Mouse (Mus musculus) heart, embryonic 16.5 days (tissue): ENCODE measurements around the gene Fbln5. TPM values are rescaled to one million over a fixed set of nuclear protein-coding genes. Genes with fewer than 3 reads are reported as not detected.

Source experiments
- ATAC-seq: fragments of 200-750 bp; cut with Nextera tagmentation; replicated peaks from 2 replicates; pipeline ENCODE4 v1.8.0; 2017; ENCODE audit warnings: moderate number of reproducible peaks; ENCODE audit not compliant: insufficient read depth, low FRiP score; ENCODE audit errors: extremely low read depth
- H3K27ac ChIP-seq: fragments of 300-500 bp; sonication (generic); 2 replicates; pipeline ENCODE4 v1.5.1; 2014; ENCODE audit warnings: mild to moderate bottlenecking, low read length, control low read depth, moderate library complexity
- H3K27me3 ChIP-seq: fragments of 300-500 bp; sonication (generic); 2 replicates; pipeline ENCODE4 v1.6.1; 2014; ENCODE audit warnings: low read length, mixed read lengths; ENCODE audit not compliant: control insufficient read depth, insufficient read depth
- H3K36me3 ChIP-seq: fragments of 300-500 bp; sonication (generic); 2 replicates; pipeline ENCODE4 v1.6.1; 2014; ENCODE audit not compliant: control insufficient read depth, insufficient read depth
- H3K4me1 ChIP-seq: fragments of 300-500 bp; sonication (generic); 2 replicates; pipeline ENCODE4 v1.6.1; 2014; ENCODE audit warnings: low read length, mixed read lengths; ENCODE audit not compliant: control insufficient read depth, insufficient read depth
- H3K4me2 ChIP-seq: fragments of 300-500 bp; sonication (generic); 2 replicates; pipeline ENCODE4 v1.6.1; 2014; ENCODE audit warnings: low read depth, mild to moderate bottlenecking, control low read depth, low read length
- H3K4me3 ChIP-seq: fragments of 300-500 bp; sonication (generic); 2 replicates; pipeline ENCODE4 v1.5.1; 2014; ENCODE audit warnings: mild to moderate bottlenecking, control low read depth, low read length
- H3K9ac ChIP-seq: fragments of 300-500 bp; sonication (generic); 2 replicates; pipeline ENCODE4 v1.6.1; 2014; ENCODE audit warnings: low read length, control low read depth
- H3K9me3 ChIP-seq: fragments of 300-500 bp; sonication (generic); replicated peaks from 2 replicates; pipeline ENCODE4 v1.6.1; 2016; ENCODE audit warnings: low read length; ENCODE audit not compliant: control insufficient read depth
- WGBS: fragments of 180-500 bp; shearing (Covaris S2); extraction: QIAGEN DNeasy Blood & Tissue Kit; methylation state at CpG from one replicate; pipeline ENCODE4 v1.1.7; 2014; 5-methylcytosine and 5-hydroxymethylcytosine counted together
- polyA plus RNA-seq: library from polyadenylated mRNA; unstranded; fragments of >200 nt; fragmentation: Nextera tagmentation; extraction: Ambion mirVana; gene quantifications from 2 replicates; pipeline ENCODE4 v1.2.1, GENCODE M21; 2015

Gene Fbln5
- polyA plus RNA-seq, 1 experiment from 2014 or later = 125 TPM

GRCm38 (mm10) chr12:101759440-101760045 is 59.3 kb downstream of the Fbln5 start:
- ATAC-seq = no peak
- Histone ChIP-seq H3K4me3 (no peak overlapping the region), H3K36me3 (no peaks in the 10 kb centered on the region), H3K4me1 (no peaks in the 10 kb centered on the region), H3K9ac (no peak overlapping the region), H3K27ac (no peak overlapping the region), H3K9me3 (no peaks in the 10 kb centered on the region), H3K4me2 (no peak overlapping the region), H3K27me3 (no peaks in the 10 kb centered on the region)
- WGBS = 53% methylated on average over 6 of the region's 6 CpGs

GRCm38 (mm10) chr12:101758698-101759097 is 60.2 kb downstream of the Fbln5 start:
- Histone ChIP-seq H3K4me1 (no peaks in the 10 kb centered on the region), H3K4me3 (no peak overlapping the region), H3K27me3 (no peaks in the 10 kb centered on the region), H3K9ac (no peak overlapping the region), H3K4me2 (no peak overlapping the region), H3K27ac (no peak overlapping the region), H3K9me3 (no peaks in the 10 kb centered on the region), H3K36me3 (no peaks in the 10 kb centered on the region)
- no peak for ATAC-seq

- H3K4me1 ChIP-seq = 0 out of 2 replicates have a peak, but pooled peaks cover 2% of the 10 kb centered on the region
- H3K9ac ChIP-seq = no peak overlapping the region
- no peak for ATAC-seq
- H3K9me3 ChIP-seq = no peaks in the 10 kb centered on the region
- H3K27ac ChIP-seq = no peak overlapping the region
- H3K4me2 ChIP-seq = no peak overlapping the region
- WGBS = 37% methylated on average over 2 of the region's 2 CpGs
- H3K27me3 ChIP-seq = no peaks in the 10 kb centered on the region
- H3K4me3 ChIP-seq = no peak overlapping the region
- no peaks in the 10 kb centered on the region for H3K36me3 ChIP-seq
Observed at GRCm38 (mm10) chr12:101742375-101742774, 76.5 kb downstream of the Fbln5 start.

GRCm38 (mm10) chr12:101740486-101740885 is 78.4 kb downstream of the Fbln5 start:
- Histone ChIP-seq H3K4me3 (no peak overlapping the region), H3K27ac (no peak overlapping the region), H3K9ac (no peak overlapping the region), H3K36me3 (no peaks in the 10 kb centered on the region), H3K4me1 (0 out of 2 replicates have a peak, but pooled peaks cover 2% of the 10 kb centered on the region), H3K4me2 (no peak overlapping the region), H3K9me3 (no peaks in the 10 kb centered on the region), H3K27me3 (no peaks in the 10 kb centered on the region)
- no peak for ATAC-seq
- WGBS = 5% methylated on average over 2 of the region's 2 CpGs

GRCm38 (mm10) chr12:101740045-101740444 is 78.8 kb downstream of the Fbln5 start:
- H3K9me3 ChIP-seq = no peaks in the 10 kb centered on the region
- 0 out of 2 replicates have a peak, but pooled peaks cover 2% of the 10 kb centered on the region for H3K4me1 ChIP-seq
- H3K9ac ChIP-seq = no peak overlapping the region
- no peak overlapping the region for H3K4me2 ChIP-seq
- no peaks in the 10 kb centered on the region for H3K36me3 ChIP-seq
- no peak overlapping the region for H3K4me3 ChIP-seq
- no peak for ATAC-seq
- H3K27me3 ChIP-seq = no peaks in the 10 kb centered on the region
- 34% methylated on average over 2 of the region's 2 CpGs for WGBS
- no peak overlapping the region for H3K27ac ChIP-seq

- Histone ChIP-seq H3K9me3 (no peaks in the 10 kb centered on the region), H3K4me2 (peak overlapping the region; percentile 100), H3K4me1 (peaks cover 5% of the 10 kb centered on the region; the same call in 1 of the 2 replicates), H3K27me3 (peaks cover 5% of the 10 kb centered on the region), H3K9ac (no peak overlapping the region), H3K4me3 (peak overlapping the region; percentile 74), H3K36me3 (no peaks in the 10 kb centered on the region), H3K27ac (no peak overlapping the region)
- ATAC-seq = peak; percentile 49
- 3% methylated on average over 9 of the region's 9 CpGs for WGBS
Observed at GRCm38 (mm10) chr12:101718755-101719150, 100.1 kb downstream of the Fbln5 start.

GRCm38 (mm10) chr12:101718054-101718754 is 100.7 kb downstream of the Fbln5 start, which contains the start of gene Tc2n:
Tc2n (minus strand) TSS chr12:101718523.
- Histone ChIP-seq H3K27ac (no peak within 1 kb of the TSS), H3K4me2 (peak within 1 kb of the TSS; percentile 100), H3K9me3 (no peaks in the 10 kb centered on the region), H3K36me3 (no peaks in the 10 kb centered on the region), H3K4me3 (peak within 1 kb of the TSS; percentile 74), H3K9ac (peak within 1 kb of the TSS; percentile 65), H3K27me3 (peaks cover 5% of the 10 kb centered on the region), H3K4me1 (peaks cover 5% of the 10 kb centered on the region; the same call in 1 of the 2 replicates)
- 1% methylated on average over 75 of the region's 75 CpGs for WGBS
- peak; percentile 93 for ATAC-seq

GRCm38 (mm10) chr12:101699176-101699575 is 119.7 kb downstream of the Fbln5 start:
- Histone ChIP-seq H3K9me3 (no peaks in the 10 kb centered on the region), H3K4me2 (no peak overlapping the region), H3K27me3 (no peaks in the 10 kb centered on the region), H3K4me1 (no peaks in the 10 kb centered on the region), H3K4me3 (no peak overlapping the region), H3K9ac (no peak overlapping the region), H3K27ac (no peak overlapping the region), H3K36me3 (no peaks in the 10 kb centered on the region)
- no peak for ATAC-seq
- 78% methylated on average over 3 of the region's 3 CpGs for WGBS
